Mouse (Mus musculus) embryonic fibroblast, embryonic 13.5 days (primary cell): ENCODE measurements around the gene Brwd3. TPM values are rescaled to one million over a fixed set of nuclear protein-coding genes. Genes with fewer than 3 reads are reported as not detected.

Experiments used
- H3K27ac ChIP-seq: 2 replicates; pipeline ENCODE4 v1.5.1; 2012; ENCODE audit warnings: low read length, control low read depth, inconsistent platforms; ENCODE audit not compliant: insufficient read depth
- H3K4me1 ChIP-seq: 2 replicates; pipeline ENCODE4 v1.6.1; 2011; ENCODE audit warnings: low read length; ENCODE audit not compliant: control insufficient read depth, insufficient read depth
- H3K4me3 ChIP-seq: 2 replicates; pipeline ENCODE4 v1.5.1; 2011; ENCODE audit warnings: mild to moderate bottlenecking, control low read depth, low read length; ENCODE audit not compliant: insufficient read depth
- CTCF ChIP-seq: IDR thresholded peaks from 2 replicates; pipeline ENCODE4 v1.5.1; 2011; ENCODE audit warnings: mild to moderate bottlenecking, control low read depth, low read length, moderate library complexity, borderline replicate concordance; ENCODE audit not compliant: insufficient read depth
- POLR2A ChIP-seq: IDR thresholded peaks from 2 replicates; pipeline ENCODE4 v1.6.1; 2011; ENCODE audit warnings: low read depth, mild to moderate bottlenecking, control low read depth, low read length, moderate library complexity
- polyA plus RNA-seq: library from polyadenylated mRNA; stranded (reverse); fragments of >200 nt; gene quantifications from 2 replicates; pipeline ENCODE4 v1.2.4, GENCODE M21; 2011; ENCODE audit warnings: low read depth; ENCODE audit not compliant: missing spikeins, insufficient read length

The Brwd3 gene
- polyA plus RNA-seq, 1 experiment: 11.1 TPM

GRCm38 (mm10) chrX:108783724-108784123, 50.4 kb downstream of the Brwd3 start:
- H3K27ac ChIP-seq: no peak overlapping the region
- TF ChIP-seq CTCF (no peak), POLR2A (no peak)
- H3K4me1 ChIP-seq: no peaks in the 10 kb centered on the region
- H3K4me3 ChIP-seq: no peak overlapping the region

DNA sequence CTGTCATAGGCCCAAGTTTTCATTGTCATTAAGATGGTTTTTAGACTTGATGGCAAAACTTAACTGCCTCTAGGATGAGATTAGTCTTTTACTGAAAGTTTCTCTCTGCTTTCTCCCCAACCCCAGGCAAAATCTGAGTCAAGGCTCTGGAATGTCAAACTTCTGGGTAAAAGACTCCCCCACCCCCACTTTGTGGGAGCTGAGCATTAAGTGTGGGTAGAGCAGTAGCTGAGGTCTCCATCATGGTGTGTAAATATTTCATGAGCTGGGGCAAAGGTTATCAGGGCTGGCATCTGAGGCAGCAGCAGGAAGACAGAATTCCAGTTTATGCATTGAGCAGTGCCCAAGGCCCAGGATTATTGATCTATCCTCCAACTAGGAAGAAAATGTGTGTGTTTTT, 102.4 kb downstream of the Brwd3 start:
- Histone ChIP-seq H3K27ac (peak overlapping the region; percentile 47), H3K4me3 (no peak overlapping the region), H3K4me1 (no peaks in the 10 kb centered on the region; the same call in 1 of the 2 replicates)
- TF ChIP-seq CTCF (no peak), POLR2A (no peak)

DNA sequence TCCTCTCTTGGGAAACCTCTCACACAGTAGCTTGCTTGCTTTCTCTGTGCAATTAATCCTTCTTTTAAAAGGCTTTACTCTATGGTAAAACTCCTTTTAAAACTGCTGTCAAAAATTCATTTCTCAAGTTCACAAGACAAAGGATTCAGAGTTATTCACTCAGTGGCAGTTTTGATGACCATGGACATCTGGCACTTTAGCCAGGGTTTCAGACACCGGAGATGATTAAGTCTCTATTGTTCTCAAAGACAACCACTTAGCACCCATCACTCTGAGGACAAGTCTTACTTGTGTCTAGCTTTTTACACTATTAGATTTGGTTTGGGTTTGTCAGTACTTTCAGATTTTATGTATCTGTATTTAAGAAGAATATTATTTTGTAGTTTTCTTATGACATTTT, 104.6 kb downstream of the Brwd3 start:
- H3K4me3 ChIP-seq: no peak overlapping the region
- H3K27ac ChIP-seq: no peak overlapping the region
- TF ChIP-seq POLR2A (no peak), CTCF (no peak)
- H3K4me1 ChIP-seq: no peaks in the 10 kb centered on the region; the same call in 1 of the 2 replicates

DNA sequence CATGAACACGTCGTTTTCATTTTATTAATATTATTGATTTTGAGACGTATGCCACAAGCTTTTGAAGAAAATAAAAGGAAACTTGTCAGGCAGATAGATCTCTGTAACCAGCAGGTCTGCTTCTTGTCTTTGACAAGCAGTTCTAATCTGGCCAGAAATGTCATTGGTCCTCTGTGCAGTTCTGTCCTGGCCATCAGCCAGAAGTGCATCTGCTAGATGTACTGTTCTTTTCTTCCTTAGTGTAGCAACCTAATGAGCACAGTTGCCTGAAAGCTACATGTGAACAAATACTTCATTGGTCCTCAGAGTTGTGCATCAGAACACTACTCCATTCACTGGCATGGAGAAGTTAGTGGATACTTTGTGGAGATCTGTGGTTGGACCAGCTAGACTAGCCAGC, 105.1 kb downstream of the Brwd3 start:
- no peak overlapping the region for H3K27ac ChIP-seq
- TF ChIP-seq CTCF (no peak), POLR2A (no peak)

GRCm38 (mm10) chrX:108728334-108728733, 105.8 kb downstream of the Brwd3 start:
- no peak overlapping the region for H3K27ac ChIP-seq
- no peak overlapping the region for H3K4me3 ChIP-seq
- H3K4me1 ChIP-seq: no peaks in the 10 kb centered on the region; the same call in 1 of the 2 replicates
- TF ChIP-seq POLR2A: no peak
- no peak for TF ChIP-seq CTCF

More for the DNA sequence above, 105.1 kb downstream of the Brwd3 start:
- Histone ChIP-seq H3K4me1 (no peaks in the 10 kb centered on the region; the same call in 1 of the 2 replicates), H3K4me3 (no peak overlapping the region)

- no peak overlapping the region for H3K4me3 ChIP-seq
- H3K4me1 ChIP-seq: peaks cover 3% of the 10 kb centered on the region; the same call in 1 of the 2 replicates
- no peak overlapping the region for H3K27ac ChIP-seq
- TF ChIP-seq POLR2A (no peak), CTCF (no peak)
These were observed 109.9 kb downstream of the Brwd3 start for GRCm38 (mm10) chrX:108724241-108724640.

DNA sequence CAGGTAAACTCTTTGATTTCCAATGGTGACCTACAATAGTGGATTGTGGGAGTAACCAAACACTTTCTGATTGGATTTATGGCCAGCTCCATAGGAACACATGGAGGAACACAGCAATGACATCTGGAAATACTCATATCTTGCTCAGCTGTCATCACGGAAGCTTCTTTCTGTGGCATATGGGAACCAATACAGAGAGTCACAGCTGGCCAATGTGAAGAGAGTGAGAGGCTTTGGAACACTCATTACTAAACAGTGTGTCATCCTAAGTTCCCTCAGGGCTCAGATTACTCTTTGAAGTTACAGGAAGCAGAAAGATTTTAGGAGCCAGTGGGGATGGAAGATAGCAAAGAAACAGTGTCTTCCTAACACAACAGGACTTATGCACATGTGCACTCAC, 111.7 kb downstream of the Brwd3 start:
- H3K4me3 ChIP-seq: no peak overlapping the region
- TF ChIP-seq POLR2A (no peak), CTCF (no peak)
- no peak overlapping the region for H3K27ac ChIP-seq
- H3K4me1 ChIP-seq: peaks cover 3% of the 10 kb centered on the region; the same call in 1 of the 2 replicates

- H3K27ac ChIP-seq: no peak overlapping the region
These were observed 129.9 kb downstream of the Brwd3 start for GRCm38 (mm10) chrX:108704312-108704711.

More at GRCm38 (mm10) chrX:108704312-108704711, 129.9 kb downstream of the Brwd3 start:
- Histone ChIP-seq H3K4me1 (no peaks in the 10 kb centered on the region), H3K4me3 (no peak overlapping the region)
- TF ChIP-seq POLR2A (no peak), CTCF (no peak)

Other genes starting within 250 kb of the Brwd3 start
- not detected in 2 replicates for gene Gm379, start 169.5 kb downstream of the Brwd3 start, polyA plus RNA-seq
- gene Hmgn5, start 179.0 kb upstream of the Brwd3 start, polyA plus RNA-seq: 7.2 and 9.7 TPM in 2 replicates